Mouse (Mus musculus): ENCODE results near the gene Foxo3.

DNA sequence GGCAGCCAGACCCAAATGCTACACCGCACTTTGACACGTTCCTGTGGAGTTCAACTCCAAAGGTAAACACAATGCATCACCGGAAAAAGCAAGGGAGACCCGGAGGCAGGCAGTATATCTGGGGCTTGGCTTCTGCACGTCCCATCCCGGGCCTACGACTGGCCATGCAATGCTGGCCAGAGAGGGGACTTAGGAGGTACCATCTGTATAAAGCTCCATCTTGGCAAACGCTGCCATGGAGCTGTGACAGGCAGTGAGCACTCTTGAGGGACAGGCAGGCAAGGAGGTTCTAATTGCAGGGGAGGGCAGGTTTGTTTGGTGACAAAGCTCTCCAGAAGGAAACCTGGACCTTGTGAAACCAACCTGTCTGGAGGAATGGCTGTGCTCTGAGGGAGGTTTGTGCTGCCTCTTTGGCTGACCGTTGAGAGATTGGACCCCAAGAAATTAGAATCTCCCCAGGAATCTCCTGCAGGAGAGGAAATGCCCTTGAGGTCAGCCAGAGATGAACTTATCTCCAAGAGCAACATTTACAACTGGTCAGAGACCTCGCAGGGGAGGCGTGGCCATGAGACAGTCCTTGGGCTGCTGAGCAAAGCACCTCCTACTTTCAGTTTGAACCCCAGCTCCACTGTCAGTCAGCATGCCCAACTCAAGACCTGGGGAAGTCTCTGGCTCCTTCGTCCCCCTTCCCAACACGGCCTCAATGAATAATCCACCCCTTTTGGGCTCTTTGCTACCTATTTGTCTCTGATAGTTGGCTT, 86.7 kb downstream of the Foxo3 start:
- TF ChIP-seq CTCF (IDR thresholded peaks at IDR 0.05): no peak
- TF ChIP-seq EP300 (IDR thresholded peaks at IDR 0.05): no peak

Data from lung, postnatal 0 days (tissue).